Mouse (Mus musculus) olfactory bulb, adult 2 months (tissue): ENCODE measurements around the gene Inpp5d. TPM values are rescaled to one million over a fixed set of nuclear protein-coding genes. Genes with fewer than 3 reads are reported as not detected.

ENCODE experiments used
- H3K27ac ChIP-seq: fragments of 200-500 bp; 2 replicates; pipeline ENCODE4 v1.5.1; 2012; ENCODE audit warnings: low read depth, low read length; ENCODE audit not compliant: insufficient read depth
- H3K4me1 ChIP-seq: fragments of 200-500 bp; 2 replicates; pipeline ENCODE4 v1.6.1; 2012; ENCODE audit warnings: low read length; ENCODE audit not compliant: control insufficient read depth, insufficient read depth
- H3K4me3 ChIP-seq: fragments of 200-500 bp; 2 replicates; pipeline ENCODE4 v1.5.1; 2012; ENCODE audit warnings: mild to moderate bottlenecking, low read depth, low read length, moderate library complexity; ENCODE audit not compliant: insufficient read depth
- CTCF ChIP-seq: fragments of 200-500 bp; IDR thresholded peaks from 2 replicates; pipeline ENCODE4 v1.5.1; 2012; ENCODE audit warnings: low read depth, mild to moderate bottlenecking, low read length, moderate library complexity; ENCODE audit not compliant: insufficient read depth
- POLR2A ChIP-seq: fragments of 200-500 bp; IDR thresholded peaks from 2 replicates; pipeline ENCODE4 v1.6.1; 2012; ENCODE audit warnings: mild to moderate bottlenecking, low read depth, low read length, moderate library complexity; ENCODE audit not compliant: insufficient read depth
- WGBS: fragments of 180-500 bp; shearing (Covaris S2); methylation state at CpG from one replicate; pipeline ENCODE4 v1.1.7; 2018; 5-methylcytosine and 5-hydroxymethylcytosine counted together
- polyA plus RNA-seq: library from polyadenylated mRNA; stranded (reverse); fragments of >200 nt; gene quantifications from 2 replicates; pipeline ENCODE4 v1.2.4, GENCODE M21; 2012; ENCODE audit warnings: low replicate concordance; ENCODE audit not compliant: missing spikeins, insufficient read depth, insufficient read length

The Inpp5d gene
- polyA plus RNA-seq, 1 experiment, result not detected

GRCm38 (mm10) chr1:87631584-87631983 lies 11.5 kb downstream of the Inpp5d start:
- no peak overlapping the region for H3K4me3 ChIP-seq
- H3K27ac ChIP-seq, result no peak overlapping the region
- no peaks in the 10 kb centered on the region for H3K4me1 ChIP-seq
- TF ChIP-seq CTCF (no peak), POLR2A (no peak)
- 93% methylated on average over 10 of the region's 10 CpGs for WGBS

DNA sequence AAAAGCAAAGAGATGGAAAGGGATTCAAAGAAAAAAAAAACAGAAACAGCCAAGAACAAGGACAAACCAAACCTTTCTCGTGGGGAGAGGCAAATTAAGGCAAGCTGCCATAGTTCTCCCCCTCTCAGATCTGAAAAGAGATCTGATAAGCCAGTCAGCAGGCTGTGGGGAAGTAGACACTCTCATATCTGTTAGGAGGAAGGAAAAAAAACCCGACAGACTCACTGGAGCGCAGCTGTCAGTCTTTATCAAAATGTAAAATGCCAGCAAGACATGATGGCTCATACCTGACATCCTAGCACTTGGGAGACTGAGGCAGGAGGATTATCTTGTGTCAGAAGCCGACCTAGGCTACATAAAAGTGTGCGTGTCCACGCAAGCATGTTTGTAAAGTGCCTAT lies 12.1 kb downstream of the Inpp5d start:
- Histone ChIP-seq H3K27ac (no peak overlapping the region), H3K4me3 (no peak overlapping the region), H3K4me1 (no peaks in the 10 kb centered on the region)
- WGBS, result 82% methylated on average over 6 of the region's 6 CpGs
- TF ChIP-seq CTCF (no peak), POLR2A (no peak)

- TF ChIP-seq POLR2A (no peak), CTCF (no peak)
- Histone ChIP-seq H3K27ac (no peak overlapping the region), H3K4me1 (peaks cover 2% of the 10 kb centered on the region; the same call in 1 of the 2 replicates), H3K4me3 (no peak overlapping the region)
- WGBS, result 91% methylated on average over 12 of the region's 12 CpGs
Measured at GRCm38 (mm10) chr1:87636716-87637117, 16.6 kb downstream of the Inpp5d start.

DNA sequence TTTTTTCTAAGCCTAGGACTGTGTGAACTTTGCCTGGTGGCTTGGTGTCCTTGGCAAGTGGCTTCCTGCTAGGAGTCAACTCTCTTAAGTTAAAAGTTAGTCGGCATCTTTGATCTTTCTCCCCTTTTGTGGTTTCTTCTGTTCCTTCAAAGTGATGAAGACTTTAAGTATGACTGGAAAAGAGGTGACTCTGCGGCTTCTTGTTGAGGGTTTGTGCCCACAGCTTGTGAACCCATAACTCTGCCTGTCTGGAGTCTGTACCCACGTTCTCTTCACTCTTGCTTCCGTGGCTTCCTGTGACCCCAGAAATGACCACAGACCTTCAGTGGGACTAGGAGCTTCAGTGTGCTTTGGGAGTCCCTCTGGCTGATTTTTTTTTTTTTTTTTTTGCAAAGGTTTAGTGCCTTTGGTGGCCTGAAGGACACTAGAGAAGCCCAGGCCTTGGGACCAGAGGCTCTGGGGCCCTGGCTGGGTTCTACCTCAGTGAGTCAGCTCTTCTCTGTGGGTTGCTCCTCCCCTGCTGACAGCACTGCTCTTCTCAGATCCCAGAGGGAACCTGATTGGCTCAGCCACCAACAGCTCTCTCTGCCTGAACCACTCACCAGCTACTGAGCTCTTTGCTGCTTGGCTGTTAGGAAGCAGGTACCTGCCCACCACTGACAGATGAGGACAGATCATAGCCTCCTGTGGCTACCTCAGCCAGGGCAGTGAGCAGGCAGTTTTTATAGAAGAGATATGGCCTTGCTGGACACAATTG lies 17.2 kb downstream of the Inpp5d start:
- no peak overlapping the region for H3K4me3 ChIP-seq
- WGBS, result 94% methylated on average over 4 of the region's 4 CpGs
- H3K4me1 ChIP-seq, result peaks cover 2% of the 10 kb centered on the region; the same call in 1 of the 2 replicates
- TF ChIP-seq CTCF, result no peak
- TF ChIP-seq POLR2A, result no peak
- H3K27ac ChIP-seq, result no peak overlapping the region

- 89% methylated on average over 4 of the region's 4 CpGs for WGBS
- peaks cover 2% of the 10 kb centered on the region; the same call in 1 of the 2 replicates for H3K4me1 ChIP-seq
- no peak overlapping the region for H3K4me3 ChIP-seq
- TF ChIP-seq CTCF, result no peak
- TF ChIP-seq POLR2A, result no peak
- H3K27ac ChIP-seq, result no peak overlapping the region
Measured at GRCm38 (mm10) chr1:87637878-87638600, 17.9 kb downstream of the Inpp5d start.

GRCm38 (mm10) chr1:87639724-87640123 lies 19.6 kb downstream of the Inpp5d start:
- Histone ChIP-seq H3K4me3 (no peak overlapping the region), H3K4me1 (peaks cover 2% of the 10 kb centered on the region; the same call in 1 of the 2 replicates), H3K27ac (no peak overlapping the region)
- WGBS, result 91% methylated on average over 8 of the region's 8 CpGs
- TF ChIP-seq CTCF (no peak), POLR2A (no peak)

DNA sequence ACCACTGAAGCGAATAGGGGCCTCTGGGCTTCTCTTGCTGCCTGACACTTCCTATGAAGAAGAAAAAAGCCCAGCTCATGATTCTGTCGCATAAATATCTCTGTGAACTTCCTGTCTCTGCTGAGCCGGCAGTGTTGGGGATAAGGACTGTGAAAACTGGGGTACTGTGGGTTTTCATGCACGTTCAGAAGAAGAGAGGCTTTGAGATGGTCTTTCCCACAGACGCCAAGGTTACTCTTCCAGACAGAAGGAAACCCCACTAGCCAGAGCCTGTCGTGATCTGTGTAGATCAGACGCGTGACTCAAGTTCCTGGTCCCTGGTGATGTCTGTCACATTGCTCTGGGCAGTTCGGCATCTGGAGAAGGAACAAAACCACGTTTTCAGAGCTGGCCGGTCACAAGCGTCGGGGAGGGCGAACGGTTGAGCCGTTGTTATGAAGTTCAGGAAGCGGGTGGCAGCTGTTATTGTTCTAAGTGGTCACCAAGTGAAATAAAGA lies 20.1 kb downstream of the Inpp5d start:
- Histone ChIP-seq H3K27ac (no peak overlapping the region), H3K4me1 (peaks cover 2% of the 10 kb centered on the region; the same call in 1 of the 2 replicates), H3K4me3 (no peak overlapping the region)
- TF ChIP-seq POLR2A, result no peak
- no peak for TF ChIP-seq CTCF
- 77% methylated on average over 17 of the region's 17 CpGs for WGBS

DNA sequence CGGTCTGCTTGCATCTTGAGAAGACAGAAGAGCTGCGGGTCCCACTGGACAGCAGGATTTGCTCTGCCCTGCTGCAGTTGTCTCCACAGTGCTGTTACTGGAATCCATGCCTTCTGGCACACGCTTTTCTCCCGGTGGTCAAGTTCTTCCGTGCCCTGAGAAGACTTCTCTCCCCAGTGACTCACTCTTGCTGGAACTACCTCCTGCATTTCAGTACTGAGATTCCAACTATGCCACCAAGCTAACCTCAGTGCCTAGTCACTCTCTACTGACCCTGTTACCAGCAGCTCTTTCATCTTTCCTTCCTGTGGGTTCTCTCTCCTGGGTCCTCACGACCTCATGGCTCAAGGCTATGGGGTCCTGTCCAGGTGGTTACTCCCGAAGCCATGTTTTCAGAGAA lies 22.9 kb downstream of the Inpp5d start:
- Histone ChIP-seq H3K4me1 (no peaks in the 10 kb centered on the region), H3K4me3 (no peak overlapping the region), H3K27ac (no peak overlapping the region)
- WGBS, result 87% methylated on average over 7 of the region's 7 CpGs
- TF ChIP-seq POLR2A, result no peak
- TF ChIP-seq CTCF, result no peak

DNA sequence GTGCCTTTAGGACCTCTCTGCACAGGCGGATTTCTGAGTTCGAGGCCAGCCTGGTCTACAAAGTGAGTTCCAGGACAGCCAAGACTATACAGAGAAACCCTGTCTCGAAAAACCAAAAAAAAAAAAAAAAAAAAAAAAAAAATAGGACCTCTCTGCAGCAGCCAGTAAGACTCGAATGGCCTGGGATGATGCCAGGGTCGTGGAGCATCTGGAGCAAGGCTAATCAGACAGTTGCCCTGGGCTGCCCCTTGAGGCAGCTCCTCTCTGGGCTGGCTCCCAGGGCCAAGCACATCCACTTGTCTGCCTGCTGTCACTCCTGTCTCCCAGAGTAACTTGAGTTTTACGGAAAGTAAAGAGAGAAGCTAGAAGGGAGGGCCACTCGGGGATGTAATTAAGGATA lies 24.9 kb downstream of the Inpp5d start:
- 70% methylated on average over 7 of the region's 7 CpGs for WGBS
- Histone ChIP-seq H3K4me1 (no peaks in the 10 kb centered on the region), H3K27ac (no peak overlapping the region), H3K4me3 (no peak overlapping the region)
- TF ChIP-seq CTCF (no peak), POLR2A (no peak)
